Mouse (Mus musculus) layer of hippocampus, postnatal 10 days (tissue): ENCODE measurements around the gene Dock8. TPM values are rescaled to one million over a fixed set of nuclear protein-coding genes. Genes with fewer than 3 reads are reported as not detected.

ENCODE experiments used
- DNase-seq, 2 experiments: peaks; one replicate each; pipeline ENCODE4 v3.0.0; 2021; ENCODE audit warnings: low spot score in 2 of 2
- total RNA-seq, 2 experiments: library from RNA; stranded (reverse); gene quantifications; 2 replicates each; pipeline ENCODE4 v1.2.3; 2021

The Dock8 gene
- total RNA-seq, 2 experiments from 2014 or later: 2.5 to 4.2 TPM

GRCm38 (mm10) chr19:25180024-25180423 is 180.7 kb downstream of the Dock8 start:
- no peak for DNase-seq

DNA sequence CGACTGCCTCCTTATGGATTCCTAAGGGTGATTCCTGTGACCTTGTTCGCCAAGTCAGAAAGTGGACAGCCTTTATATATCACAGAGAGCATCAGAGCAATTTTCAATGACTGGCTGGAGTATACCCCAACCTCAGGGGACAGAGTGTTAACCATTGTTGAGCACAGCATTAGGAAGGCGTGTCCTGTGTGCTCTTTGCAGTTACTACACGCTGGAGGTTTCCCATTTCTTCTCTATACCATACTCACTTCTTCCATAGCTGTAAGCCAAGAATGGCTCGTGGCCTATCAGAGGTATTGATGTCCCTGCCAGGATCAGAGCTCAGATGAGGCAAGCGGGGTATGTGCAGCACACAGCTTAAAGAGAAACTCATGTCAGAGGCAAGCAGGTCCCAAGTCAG is 181.2 kb downstream of the Dock8 start:
- DNase-seq: no peak

DNA sequence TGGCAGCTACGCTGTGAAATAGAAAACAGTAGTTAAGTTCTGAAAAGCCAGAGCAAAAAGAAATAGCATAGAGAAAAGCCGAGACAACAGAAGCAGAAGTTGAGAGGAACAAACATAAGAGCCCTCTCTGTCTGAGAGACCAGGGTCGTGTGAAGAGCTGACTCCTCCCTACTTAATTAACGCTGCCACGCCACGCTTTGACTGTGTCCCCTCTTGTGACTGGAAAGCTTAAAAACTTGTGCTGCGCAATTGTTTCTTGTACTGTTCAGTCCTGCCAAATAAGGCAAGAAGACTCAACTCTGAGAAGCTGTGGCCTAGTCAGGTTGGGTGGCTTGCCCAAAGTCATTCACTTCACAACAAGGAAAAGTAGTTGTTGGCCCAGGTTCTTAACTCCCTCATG is 184.7 kb downstream of the Dock8 start:
- no peak for DNase-seq

GRCm38 (mm10) chr19:25186316-25186715 is 187.0 kb downstream of the Dock8 start:
- DNase-seq: no peak

GRCm38 (mm10) chr19:25187681-25188080 is 188.3 kb downstream of the Dock8 start:
- no peak for DNase-seq

DNA sequence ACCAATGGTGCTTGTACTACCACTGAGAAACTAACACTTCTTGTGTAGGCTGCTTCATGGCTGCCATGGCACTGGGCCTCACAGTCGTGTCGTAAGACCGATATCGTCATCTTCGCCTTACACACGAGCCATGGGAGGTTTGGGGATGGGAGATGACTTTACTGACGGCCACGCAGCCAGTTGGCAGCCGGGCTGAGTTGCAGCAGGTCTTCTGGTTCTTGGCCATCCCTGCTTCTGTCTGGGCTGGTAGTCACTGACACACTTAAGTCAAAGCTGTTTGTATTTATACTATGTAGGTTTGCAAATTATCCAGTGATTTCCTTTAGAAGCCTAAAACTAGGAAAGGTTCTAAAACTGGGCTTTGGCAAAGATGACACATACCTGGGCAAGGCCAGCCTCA is 194.4 kb downstream of the Dock8 start:
- DNase-seq: no peak

DNA sequence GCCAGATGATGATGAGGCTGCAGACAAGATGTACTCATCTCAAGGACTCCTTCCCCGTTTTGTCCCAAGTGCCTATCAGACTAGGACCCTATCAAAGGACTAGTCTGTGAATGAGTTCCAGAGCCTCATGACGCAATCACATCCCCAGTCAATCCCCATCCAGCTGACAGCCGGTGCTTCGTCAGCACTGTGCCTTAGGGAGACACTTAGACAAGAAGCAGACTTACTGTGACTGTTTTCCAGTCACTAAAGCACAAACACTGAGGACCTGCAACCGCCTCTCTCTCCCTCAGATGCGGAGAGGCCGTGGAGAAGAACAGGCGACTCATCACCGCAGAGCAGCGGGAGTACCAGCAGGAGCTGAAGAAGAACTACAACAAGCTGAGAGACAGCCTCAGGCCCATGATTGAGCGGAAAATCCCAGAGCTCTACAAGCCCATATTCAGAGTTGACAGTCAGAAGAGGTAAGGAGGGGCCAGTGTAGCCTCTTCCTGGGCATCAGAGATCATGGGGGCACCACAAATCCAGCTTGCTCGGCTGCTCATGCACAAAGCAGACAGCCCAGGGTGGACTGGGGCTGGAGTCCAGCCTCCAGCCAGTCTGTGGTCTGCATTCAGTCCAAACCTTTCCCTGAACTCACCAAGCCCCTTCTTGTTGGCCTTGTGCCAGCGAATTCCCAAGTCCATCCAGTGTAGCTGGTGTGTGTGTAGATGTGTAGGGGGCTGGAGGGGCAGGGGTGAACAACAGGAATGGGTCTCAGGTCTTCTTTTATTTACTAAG is 200.9 kb downstream of the Dock8 start:
- DNase-seq: no peak

DNA sequence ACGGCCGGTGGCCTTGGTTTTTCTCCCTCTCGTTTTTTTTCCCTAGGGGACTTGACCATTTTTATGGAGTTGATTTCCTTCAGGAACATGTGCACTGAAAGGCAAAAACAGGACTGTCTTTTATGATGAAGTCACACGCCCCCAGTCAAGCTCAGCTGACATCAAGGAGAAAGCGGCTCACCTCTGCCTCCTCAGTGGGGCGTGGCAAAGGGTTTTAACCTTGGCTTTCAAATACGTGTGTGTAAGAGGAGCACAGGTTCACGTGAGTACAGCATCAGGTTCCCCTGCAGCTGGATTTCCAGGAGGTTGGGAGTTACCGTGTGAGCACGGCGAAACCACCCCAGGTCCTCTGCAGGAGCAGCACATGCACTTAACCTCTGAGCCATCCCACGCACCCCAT is 203.7 kb downstream of the Dock8 start:
- no peak for DNase-seq

DNA sequence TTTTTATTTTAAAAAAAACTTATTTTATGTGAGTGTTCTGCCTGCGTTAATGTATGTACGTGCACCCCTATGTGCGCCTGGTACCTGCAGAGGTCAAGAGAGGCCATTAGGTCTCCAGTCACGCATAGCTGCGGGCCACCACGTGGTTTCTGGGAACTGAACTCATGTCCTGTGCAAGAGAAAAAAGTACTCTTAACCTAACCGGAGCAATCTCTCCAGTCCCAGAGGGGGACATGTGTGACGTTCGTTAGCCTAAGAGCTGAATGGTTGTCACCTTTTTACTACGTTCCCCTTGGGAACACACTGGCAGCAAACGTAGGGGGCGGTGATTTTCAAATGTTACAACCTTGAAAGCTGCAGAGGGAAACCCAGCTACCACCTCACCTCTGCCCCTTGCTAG is 207.6 kb downstream of the Dock8 start:
- DNase-seq: no peak

DNA sequence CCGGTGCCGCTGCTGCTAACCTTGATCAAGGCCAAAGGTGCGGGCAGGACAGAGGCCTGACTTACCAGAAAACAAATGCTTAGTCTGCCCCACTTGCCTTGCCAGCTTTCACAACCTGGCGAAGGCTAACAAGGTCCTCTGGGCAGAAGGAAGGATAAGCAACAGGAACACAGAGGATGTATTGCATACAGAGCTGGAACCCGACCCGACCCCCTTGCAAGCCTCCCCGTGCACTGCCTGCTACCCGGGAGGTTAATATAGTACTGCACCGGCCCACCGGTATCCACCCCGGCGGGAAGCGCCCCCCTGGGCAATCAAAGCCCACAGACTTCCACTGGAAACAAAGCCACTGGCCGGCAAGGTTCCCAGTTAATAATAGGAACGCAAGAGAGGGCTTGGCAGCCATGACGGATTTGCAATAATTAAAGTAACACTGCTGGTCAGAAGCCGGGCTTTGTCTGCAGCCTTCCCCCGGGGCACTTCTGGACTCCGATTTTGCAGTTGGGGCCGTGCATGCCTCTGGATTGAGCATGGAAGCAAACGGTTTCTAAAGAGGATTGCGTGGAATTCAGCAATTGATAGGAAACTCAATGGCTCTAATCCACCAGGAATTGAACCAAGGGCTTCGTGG is 208.5 kb downstream of the Dock8 start:
- peak; percentile 22 to 34 for DNase-seq

- DNase-seq: no peak
Measured at GRCm38 (mm10) chr19:25208596-25209110, 209.3 kb downstream of the Dock8 start.

GRCm38 (mm10) chr19:25220611-25221010 is 221.3 kb downstream of the Dock8 start:
- DNase-seq: no peak

GRCm38 (mm10) chr19:25221964-25222640 is 222.8 kb downstream of the Dock8 start:
- DNase-seq: no peak

- DNase-seq: no peak
Measured at GRCm38 (mm10) chr19:25230058-25230974, 231.0 kb downstream of the Dock8 start.

DNA sequence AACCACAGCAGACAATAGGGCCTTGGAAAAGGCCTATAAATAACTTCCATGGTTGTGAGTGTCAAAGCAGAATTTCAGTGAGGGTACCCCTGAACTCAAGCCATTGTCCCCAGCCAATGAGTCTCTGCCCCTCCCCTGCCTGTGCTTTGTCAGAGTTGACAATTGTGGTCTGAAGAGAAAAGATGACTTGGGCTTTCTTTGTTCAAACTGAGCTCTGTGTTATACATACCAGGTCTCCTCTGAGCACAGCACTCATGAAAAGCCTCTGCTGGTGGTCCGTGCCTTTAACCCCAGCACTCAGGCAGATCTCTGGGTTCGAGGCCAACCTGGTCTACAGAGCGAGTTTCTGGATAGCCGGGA is 231.6 kb downstream of the Dock8 start:
- DNase-seq: no peak

- DNase-seq: no peak
Measured at GRCm38 (mm10) chr19:25232032-25232431, 232.7 kb downstream of the Dock8 start.

- peak; percentile 62 to 68 for DNase-seq
Measured at GRCm38 (mm10) chr19:25236596-25237491, 237.5 kb downstream of the Dock8 start, which contains the start of gene Kank1. TSS of gene Kank1 (plus strand) at chr19:25236975.

DNA sequence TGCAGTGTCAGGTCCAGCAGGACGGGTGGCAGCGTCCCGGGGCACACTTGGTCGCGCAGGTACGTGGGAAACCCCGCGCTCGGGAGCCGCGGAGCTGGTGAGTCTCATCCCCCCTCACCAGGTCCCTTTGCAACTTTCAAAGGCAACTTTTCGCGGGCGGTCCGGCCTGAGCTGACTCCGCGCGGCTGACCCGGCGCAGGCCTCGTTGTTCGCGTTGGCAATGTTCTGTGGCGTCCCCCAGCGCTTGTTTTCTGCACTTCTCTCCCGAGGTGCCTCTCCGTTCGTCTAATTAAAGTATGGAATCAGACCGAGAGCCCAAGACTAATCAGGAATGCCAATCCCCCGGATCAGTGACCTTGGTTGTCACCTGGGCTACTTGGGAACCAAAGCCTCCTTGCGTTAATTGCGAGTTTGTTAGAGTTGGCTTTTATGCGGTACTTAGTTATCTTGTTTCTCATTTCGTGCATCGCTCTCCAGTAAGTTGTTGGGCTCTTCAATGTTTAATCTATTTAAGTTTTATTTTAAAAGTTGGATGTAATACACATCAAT is 238.2 kb downstream of the Dock8 start:
- peak; percentile 35 to 54 for DNase-seq

GRCm38 (mm10) chr19:25238121-25238520 is 238.8 kb downstream of the Dock8 start:
- DNase-seq: no peak

DNA sequence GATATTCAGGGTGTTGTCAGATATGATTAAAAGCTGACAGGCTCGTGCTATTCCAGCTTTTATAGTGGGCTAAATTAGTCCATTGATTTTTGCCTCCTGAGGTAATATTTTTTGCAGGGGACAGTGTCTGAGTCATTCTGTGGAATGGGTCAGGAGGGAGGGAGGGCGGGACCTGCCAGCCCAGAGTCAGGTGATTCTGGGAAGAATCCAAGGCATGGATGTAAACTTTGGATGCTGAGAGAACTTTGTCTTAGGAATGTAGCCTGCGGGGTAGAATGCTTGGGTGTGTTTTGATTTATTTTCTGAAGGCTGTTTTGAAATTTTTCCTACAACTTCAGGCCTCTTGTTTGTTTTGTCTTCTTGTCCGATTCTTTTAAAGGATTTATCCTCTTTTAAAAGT is 244.2 kb downstream of the Dock8 start:
- DNase-seq: no peak
